Mouse (Mus musculus) heart, embryonic 11.5 days (tissue): Measurements from ENCODE around the gene Pmm2. TPM values are rescaled to one million over a fixed set of nuclear protein-coding genes. Genes with fewer than 3 reads are reported as not detected.

ENCODE experiments used
- ATAC-seq: fragments of 200-750 bp; cut with Nextera tagmentation; replicated peaks from 2 replicates; pipeline ENCODE4 v1.8.0; 2017; ENCODE audit warnings: moderate library complexity; ENCODE audit not compliant: insufficient number of reproducible peaks, low FRiP score, low TSS enrichment
- H3K27ac ChIP-seq: fragments of 300-500 bp; sonication (generic); 2 replicates; pipeline ENCODE4 v1.5.1; 2014; ENCODE audit warnings: mild to moderate bottlenecking, low read depth, low read length
- H3K27me3 ChIP-seq: fragments of 300-500 bp; sonication (generic); 2 replicates; pipeline ENCODE4 v1.6.1; 2014; ENCODE audit warnings: mild to moderate bottlenecking, low read length, mixed read lengths; ENCODE audit not compliant: control insufficient read depth, insufficient read depth
- H3K36me3 ChIP-seq: fragments of 300-500 bp; sonication (generic); 2 replicates; pipeline ENCODE4 v1.6.1; 2014; ENCODE audit warnings: mild to moderate bottlenecking, low read length, moderate library complexity, mixed read lengths; ENCODE audit not compliant: control insufficient read depth, insufficient read depth
- H3K4me1 ChIP-seq: fragments of 300-500 bp; sonication (generic); 2 replicates; pipeline ENCODE4 v1.6.1; 2014; ENCODE audit warnings: low read length; ENCODE audit not compliant: control insufficient read depth, insufficient read depth
- H3K4me2 ChIP-seq: fragments of 300-500 bp; sonication (generic); 2 replicates; pipeline ENCODE4 v1.6.1; 2014; ENCODE audit warnings: mild to moderate bottlenecking, moderate library complexity
- H3K4me3 ChIP-seq: fragments of 300-500 bp; sonication (generic); 2 replicates; pipeline ENCODE4 v1.5.1; 2014; ENCODE audit warnings: low read depth, low read length
- H3K9ac ChIP-seq: fragments of 300-500 bp; sonication (generic); 2 replicates; pipeline ENCODE4 v1.6.1; 2014; ENCODE audit warnings: mild to moderate bottlenecking, low read depth, low read length, moderate library complexity
- H3K9me3 ChIP-seq: fragments of 300-500 bp; sonication (generic); replicated peaks from 2 replicates; pipeline ENCODE4 v1.6.1; 2016; ENCODE audit warnings: low read length; ENCODE audit not compliant: control insufficient read depth
- WGBS: fragments of 180-500 bp; shearing (Covaris S2); extraction: QIAGEN DNeasy Blood & Tissue Kit; methylation state at CpG from one replicate; pipeline ENCODE4 v1.1.7; 2014; ENCODE audit not compliant: insufficient replicate concordance; 5-methylcytosine and 5-hydroxymethylcytosine counted together
- polyA plus RNA-seq: library from polyadenylated mRNA; unstranded; fragments of >200 nt; fragmentation: Nextera tagmentation; extraction: Ambion mirVana; gene quantifications from 2 replicates; pipeline ENCODE4 v1.2.1, GENCODE M21; 2014

Pmm2 gene
- polyA plus RNA-seq, 1 experiment from 2014 or later = 40.3 TPM

- ATAC-seq = peak; percentile 65; the same call in 1 of the 2 replicates
- Histone ChIP-seq H3K4me2 (no peak overlapping the region), H3K4me3 (no peak overlapping the region), H3K9me3 (no peaks in the 10 kb centered on the region), H3K9ac (no peak overlapping the region), H3K27ac (no peak overlapping the region), H3K27me3 (no peaks in the 10 kb centered on the region), H3K4me1 (peaks cover 6% of the 10 kb centered on the region), H3K36me3 (peaks cover 30% of the 10 kb centered on the region)
- 70% methylated on average over 2 of the region's 2 CpGs for WGBS
Measured at GRCm38 (mm10) chr16:8643855-8644254, 6.4 kb downstream of the Pmm2 start.

GRCm38 (mm10) chr16:8645546-8645945, 8.1 kb downstream of the Pmm2 start:
- Histone ChIP-seq H3K9ac (no peak overlapping the region), H3K9me3 (no peaks in the 10 kb centered on the region), H3K27me3 (no peaks in the 10 kb centered on the region), H3K4me1 (no peaks in the 10 kb centered on the region), H3K4me3 (no peak overlapping the region), H3K27ac (no peak overlapping the region), H3K36me3 (peaks cover 39% of the 10 kb centered on the region), H3K4me2 (no peak overlapping the region)
- ATAC-seq = no peak
- WGBS = 80% methylated on average over 6 of the region's 6 CpGs

- H3K4me3 ChIP-seq = no peak overlapping the region
- no peaks in the 10 kb centered on the region for H3K4me1 ChIP-seq
- peaks cover 34% of the 10 kb centered on the region for H3K36me3 ChIP-seq
- no peaks in the 10 kb centered on the region for H3K9me3 ChIP-seq
- no peak overlapping the region for H3K9ac ChIP-seq
- H3K27me3 ChIP-seq = no peaks in the 10 kb centered on the region
- no peak overlapping the region for H3K27ac ChIP-seq
- no peak overlapping the region for H3K4me2 ChIP-seq
- ATAC-seq = no peak
- WGBS = 94% methylated on average over 3 of the region's 3 CpGs
Measured at GRCm38 (mm10) chr16:8650007-8650406, 12.5 kb downstream of the Pmm2 start.

GRCm38 (mm10) chr16:8655108-8655507, 17.6 kb downstream of the Pmm2 start:
- no peaks in the 10 kb centered on the region for H3K4me1 ChIP-seq
- H3K36me3 ChIP-seq = peaks cover 34% of the 10 kb centered on the region
- no peak overlapping the region for H3K4me3 ChIP-seq
- H3K9ac ChIP-seq = no peak overlapping the region
- H3K9me3 ChIP-seq = no peaks in the 10 kb centered on the region
- no peak overlapping the region for H3K27ac ChIP-seq
- H3K4me2 ChIP-seq = no peak overlapping the region
- ATAC-seq = no peak
- H3K27me3 ChIP-seq = no peaks in the 10 kb centered on the region
- WGBS = 86% methylated on average over 6 of the region's 6 CpGs

- H3K4me2 ChIP-seq = no peak overlapping the region
- H3K4me3 ChIP-seq = no peak overlapping the region
- H3K4me1 ChIP-seq = no peaks in the 10 kb centered on the region; the same call in 1 of the 2 replicates
- no peaks in the 10 kb centered on the region for H3K9me3 ChIP-seq
- no peak overlapping the region for H3K9ac ChIP-seq
- peaks cover 35% of the 10 kb centered on the region for H3K36me3 ChIP-seq
- 75% methylated on average over 9 of the region's 9 CpGs for WGBS
- no peaks in the 10 kb centered on the region for H3K27me3 ChIP-seq
- no peak for ATAC-seq
- H3K27ac ChIP-seq = no peak overlapping the region
Measured at GRCm38 (mm10) chr16:8655599-8655998, 18.1 kb downstream of the Pmm2 start.

GRCm38 (mm10) chr16:8656256-8656655, 18.8 kb downstream of the Pmm2 start:
- no peak for ATAC-seq
- no peak overlapping the region for H3K4me3 ChIP-seq
- H3K9me3 ChIP-seq = no peaks in the 10 kb centered on the region
- H3K4me1 ChIP-seq = no peaks in the 10 kb centered on the region; the same call in 1 of the 2 replicates
- H3K27me3 ChIP-seq = no peaks in the 10 kb centered on the region
- peaks cover 31% of the 10 kb centered on the region for H3K36me3 ChIP-seq
- H3K9ac ChIP-seq = no peak overlapping the region
- no peak overlapping the region for H3K4me2 ChIP-seq
- 80% methylated on average over 2 of the region's 2 CpGs for WGBS
- no peak overlapping the region for H3K27ac ChIP-seq

- Histone ChIP-seq H3K9ac (no peak overlapping the region), H3K27ac (no peak overlapping the region), H3K4me1 (no peaks in the 10 kb centered on the region; the same call in 1 of the 2 replicates), H3K27me3 (no peaks in the 10 kb centered on the region), H3K4me2 (no peak overlapping the region), H3K36me3 (peaks cover 28% of the 10 kb centered on the region), H3K4me3 (no peak overlapping the region), H3K9me3 (no peaks in the 10 kb centered on the region)
- ATAC-seq = no peak
- 76% methylated on average over 4 of the region's 4 CpGs for WGBS
Measured at GRCm38 (mm10) chr16:8658349-8658748, 20.9 kb downstream of the Pmm2 start.

- no peaks in the 10 kb centered on the region for H3K27me3 ChIP-seq
- no peak overlapping the region for H3K27ac ChIP-seq
- no peaks in the 10 kb centered on the region for H3K9me3 ChIP-seq
- WGBS = 91% methylated on average over 4 of the region's 4 CpGs
- no peak overlapping the region for H3K4me2 ChIP-seq
- H3K4me3 ChIP-seq = no peak overlapping the region
- H3K9ac ChIP-seq = no peak overlapping the region
- H3K36me3 ChIP-seq = peaks cover 28% of the 10 kb centered on the region
- ATAC-seq = no peak
- H3K4me1 ChIP-seq = no peaks in the 10 kb centered on the region; the same call in 1 of the 2 replicates
Measured at GRCm38 (mm10) chr16:8658764-8659163, 21.3 kb downstream of the Pmm2 start.

- ATAC-seq = no peak
- no peak overlapping the region for H3K9ac ChIP-seq
- H3K4me3 ChIP-seq = no peak overlapping the region
- H3K27me3 ChIP-seq = no peaks in the 10 kb centered on the region
- 81% methylated on average over 2 of the region's 2 CpGs for WGBS
- H3K9me3 ChIP-seq = no peaks in the 10 kb centered on the region
- H3K4me2 ChIP-seq = no peak overlapping the region
- no peak overlapping the region for H3K27ac ChIP-seq
- H3K4me1 ChIP-seq = peaks cover 24% of the 10 kb centered on the region
- peaks cover 15% of the 10 kb centered on the region for H3K36me3 ChIP-seq
Measured at GRCm38 (mm10) chr16:8663022-8663421, 25.5 kb downstream of the Pmm2 start.
